Mouse (Mus musculus) urinary bladder, postnatal 36 days (tissue): ENCODE results near the gene Taf1b.
"Not testable (repeated sequence)": the region's sequence is repeated elsewhere in the genome, so short reads cannot be mapped to it uniquely, and the experiment has no call there.

Experiments
- DNase-seq, 2 experiments: peaks; one replicate each; pipeline ENCODE4 v3.0.0; 2022; ENCODE audit warnings: low spot score in 2 of 2, mixed read lengths in 1 of 2

Gene Taf1b

DNA sequence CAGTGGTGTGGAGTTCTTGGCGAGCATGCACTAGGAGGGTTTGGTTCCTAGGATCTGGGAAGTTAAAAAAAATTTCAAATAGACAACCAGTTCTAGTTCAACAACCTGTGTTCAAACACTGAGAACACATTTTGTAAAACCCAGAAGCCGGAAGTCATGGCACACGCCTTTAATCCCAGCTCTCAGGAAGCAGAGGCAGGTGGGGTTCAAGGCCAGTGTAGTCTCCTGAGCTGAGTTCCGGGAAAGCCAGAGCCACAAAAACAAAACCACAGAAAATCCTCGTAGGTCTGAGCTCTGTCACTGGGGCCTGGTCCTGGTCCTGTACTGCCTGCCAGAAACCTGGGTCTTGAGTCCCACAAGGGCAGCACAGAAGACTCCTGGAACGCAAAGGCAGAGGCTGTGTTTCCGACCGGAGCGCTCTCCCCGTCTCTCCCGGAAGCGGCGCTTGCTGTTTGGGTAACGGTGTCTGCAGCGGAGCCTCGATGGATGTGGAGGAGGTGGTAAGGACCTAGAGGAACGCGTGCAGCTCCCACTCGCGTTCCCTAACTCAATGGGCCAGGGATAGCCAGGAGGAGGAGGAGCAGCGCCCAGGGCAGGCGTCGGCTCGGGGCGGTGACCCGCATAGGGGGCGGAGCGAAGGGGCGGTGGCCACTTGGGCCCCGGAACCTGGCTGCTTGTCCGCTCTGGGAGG is at the start of gene Taf1b:
Gene Taf1b (plus strand): TSS at position 210 of the 691 bp plus-strand sequence.
- peak; percentile 76 for DNase-seq

DNA sequence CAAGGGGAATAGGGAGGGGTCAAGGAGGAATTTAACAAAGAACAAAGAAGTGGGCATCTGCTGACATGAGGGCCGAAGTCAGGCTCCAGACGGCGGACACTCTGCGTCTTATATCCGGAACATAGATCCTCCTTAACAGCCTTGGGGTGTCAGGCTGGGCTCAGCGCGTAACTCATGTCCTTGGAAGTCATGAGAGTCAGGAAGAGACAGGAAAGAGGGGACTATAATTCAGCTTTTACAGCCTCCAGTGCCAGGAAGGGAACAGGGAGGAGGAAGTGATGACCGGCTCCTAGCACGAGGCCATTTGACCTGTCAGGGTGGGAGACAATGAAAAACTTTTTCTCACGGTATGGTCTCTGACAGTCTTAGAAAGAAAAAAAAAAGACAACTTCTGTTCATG is 37.8 kb upstream of the Taf1b start:
- DNase-seq = no peak

DNA sequence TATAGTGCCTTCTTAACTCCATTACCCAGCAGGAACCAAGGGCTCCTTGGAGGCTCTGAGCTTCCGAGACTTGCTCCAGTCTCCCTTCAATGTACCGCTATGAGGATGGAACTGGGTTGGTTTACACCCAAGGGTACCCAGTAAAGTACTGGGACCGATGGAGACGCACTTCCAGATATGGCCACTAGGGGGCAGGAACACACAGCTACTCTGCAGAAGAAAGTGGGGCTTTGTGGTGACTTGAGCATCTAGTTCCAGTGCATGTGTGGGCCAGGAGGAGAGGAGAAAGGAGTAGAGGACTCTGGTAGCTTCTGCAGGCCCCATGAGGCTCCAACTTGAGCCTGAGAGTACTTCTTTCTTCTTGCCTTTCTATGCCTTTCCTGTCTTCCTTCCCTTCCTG is 36.0 kb upstream of the Taf1b start:
- DNase-seq = not testable (repeated sequence)

DNA sequence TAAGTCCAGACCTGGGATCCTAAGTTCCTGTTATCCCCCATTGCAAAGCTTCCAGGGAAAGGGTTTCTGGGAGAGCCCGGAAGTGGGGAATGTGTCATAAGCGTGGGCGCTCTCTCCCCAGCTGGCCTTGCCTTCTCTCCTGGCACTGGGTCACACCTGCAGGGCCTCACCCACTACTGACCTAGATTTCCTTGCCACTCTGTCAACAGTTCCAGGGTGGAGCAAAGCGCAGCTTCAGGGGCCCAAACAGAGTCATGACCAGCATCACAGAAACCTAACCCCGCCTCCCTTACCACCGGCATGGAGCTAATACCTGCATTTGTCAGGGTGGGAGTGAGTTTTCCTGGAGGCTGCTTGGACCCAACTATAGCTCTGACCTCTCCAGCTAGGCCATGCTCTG is 34.7 kb upstream of the Taf1b start:
- DNase-seq = peak in 1 of 2 experiments; percentile 13

DNA sequence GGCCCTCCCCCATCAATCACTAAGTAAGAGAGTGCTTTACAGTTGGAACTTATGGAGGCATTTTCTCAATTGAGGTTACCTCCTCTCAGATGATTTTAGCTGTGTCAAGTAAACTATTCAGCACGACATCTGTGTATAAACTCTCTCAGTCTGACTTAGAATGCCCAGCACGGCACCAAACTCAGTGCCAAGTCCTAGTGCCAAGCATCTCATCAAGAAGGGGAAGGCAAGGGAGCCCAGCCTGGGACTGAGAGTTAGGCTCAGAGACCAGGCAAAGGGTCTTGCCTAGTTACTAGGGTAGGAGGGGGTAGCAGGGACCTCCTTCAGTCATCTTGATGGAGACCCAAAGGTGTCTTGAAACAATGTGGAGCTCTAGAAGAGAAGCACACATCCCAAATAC is 29.2 kb upstream of the Taf1b start:
- DNase-seq = no peak

DNA sequence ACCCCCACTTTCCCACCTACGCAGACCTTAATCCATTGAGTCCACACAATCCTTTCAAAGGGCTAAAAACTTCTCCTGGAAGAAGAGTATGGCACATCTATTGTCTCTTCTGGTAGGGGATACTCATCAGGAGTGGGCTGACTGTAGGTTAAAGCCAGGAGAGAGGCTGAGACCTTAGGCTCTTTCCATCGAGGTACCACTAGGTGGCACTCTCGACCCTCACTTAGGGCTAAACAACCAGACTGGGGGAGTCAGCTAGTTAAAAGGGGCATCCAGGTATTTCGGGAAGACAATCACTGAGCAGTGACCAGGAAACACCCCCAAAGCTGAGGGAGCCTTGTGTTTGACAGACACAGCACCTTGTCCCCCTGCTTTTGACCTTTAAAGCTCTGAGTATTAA is 27.2 kb upstream of the Taf1b start:
- DNase-seq = peak; percentile 37 to 58

DNA sequence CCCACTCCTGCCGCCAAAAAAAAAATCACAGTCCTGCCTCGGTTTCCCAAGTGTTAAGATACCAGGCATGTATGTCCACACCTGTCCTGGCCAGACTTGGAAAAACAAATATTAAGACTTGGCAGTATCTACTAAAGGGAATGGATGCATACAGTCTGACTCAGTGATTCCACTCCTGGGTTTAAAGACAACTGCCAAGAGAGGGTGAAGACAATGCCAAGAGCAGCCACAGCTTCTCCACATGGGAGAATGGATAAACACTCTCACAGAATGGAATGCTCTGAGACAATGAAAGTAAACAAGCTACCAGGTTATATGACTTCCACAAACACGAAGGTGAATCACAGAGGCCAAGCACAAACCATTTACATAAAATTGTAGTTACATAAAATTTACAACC is 24.9 kb upstream of the Taf1b start:
- DNase-seq = no peak

DNA sequence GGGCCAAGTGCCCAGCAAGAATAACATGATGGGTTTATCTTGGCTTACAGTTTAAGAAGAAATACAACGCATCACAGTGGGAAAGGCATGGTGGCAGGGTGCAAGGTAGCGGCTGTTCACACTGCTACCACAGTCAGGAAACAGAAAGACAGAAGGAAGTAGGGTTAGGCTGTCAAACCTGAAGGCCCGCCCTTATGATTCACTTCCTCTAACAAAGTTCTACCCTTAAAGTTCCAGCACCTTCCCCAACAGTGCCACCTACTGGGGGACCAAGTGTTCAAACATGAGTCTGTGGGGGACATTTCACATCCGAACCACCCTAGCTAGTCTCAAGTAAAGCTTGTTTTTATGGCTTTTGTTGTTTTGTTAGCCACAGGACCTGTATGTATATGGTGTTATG is 13.2 kb upstream of the Taf1b start:
- no peak for DNase-seq

DNA sequence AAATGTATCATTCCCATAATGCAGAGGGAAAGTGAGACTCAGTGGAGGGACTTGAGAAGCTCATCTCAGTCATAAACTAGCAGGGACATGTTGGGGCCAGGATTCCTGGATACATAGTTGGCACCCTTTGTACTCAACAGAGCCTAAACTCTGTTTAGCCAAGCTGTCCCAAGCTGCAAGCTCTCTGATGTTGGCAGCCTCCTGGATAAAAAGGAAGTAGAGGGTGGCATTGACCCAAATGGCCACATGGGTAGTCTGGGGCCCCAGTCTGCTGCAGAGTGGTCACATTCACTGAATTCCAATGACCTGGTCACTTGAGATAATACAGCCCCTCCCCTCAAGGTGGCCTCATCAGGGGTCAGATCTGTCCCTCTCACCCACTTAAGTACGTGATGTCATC is 11.3 kb upstream of the Taf1b start:
- no peak for DNase-seq

DNA sequence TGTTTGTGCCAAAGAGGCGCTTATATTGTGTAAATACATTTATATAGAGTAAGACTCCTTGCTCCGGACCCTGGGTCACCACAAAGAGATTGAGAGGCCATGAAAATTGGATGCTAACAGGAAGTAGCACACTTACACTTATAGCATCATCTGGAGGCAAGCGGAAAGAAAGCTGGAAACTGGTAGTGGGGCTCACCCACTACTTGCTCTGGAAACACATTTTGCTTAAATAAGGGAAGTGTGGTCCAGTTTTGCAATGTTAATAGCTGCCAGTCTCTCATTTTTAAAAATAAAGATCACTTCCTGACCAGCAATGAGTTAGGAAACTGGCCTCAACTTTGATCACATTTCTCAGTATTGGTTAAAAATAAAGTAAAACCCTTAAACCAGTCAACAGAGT is 5.7 kb upstream of the Taf1b start:
- DNase-seq = not testable (repeated sequence)

DNA sequence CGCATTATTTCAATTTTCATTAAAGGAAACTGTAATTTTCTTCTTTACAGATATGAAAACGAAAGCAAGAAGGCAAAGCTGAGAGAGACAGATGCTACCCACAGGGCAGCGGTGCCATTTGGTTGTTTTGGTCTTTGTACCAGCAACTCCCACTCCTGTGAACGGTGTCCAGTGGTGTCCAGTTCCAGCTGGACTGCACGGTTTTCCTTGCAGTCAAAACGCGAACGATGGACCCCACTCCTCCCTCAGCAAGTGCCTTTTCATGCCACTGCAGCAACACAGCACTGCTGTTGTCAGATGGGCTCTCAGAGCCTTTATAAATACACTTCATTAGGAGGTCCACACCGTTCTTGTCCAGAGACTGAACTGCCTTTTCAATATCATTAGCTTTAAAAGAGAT is 5.1 kb upstream of the Taf1b start:
- DNase-seq = no peak

DNA sequence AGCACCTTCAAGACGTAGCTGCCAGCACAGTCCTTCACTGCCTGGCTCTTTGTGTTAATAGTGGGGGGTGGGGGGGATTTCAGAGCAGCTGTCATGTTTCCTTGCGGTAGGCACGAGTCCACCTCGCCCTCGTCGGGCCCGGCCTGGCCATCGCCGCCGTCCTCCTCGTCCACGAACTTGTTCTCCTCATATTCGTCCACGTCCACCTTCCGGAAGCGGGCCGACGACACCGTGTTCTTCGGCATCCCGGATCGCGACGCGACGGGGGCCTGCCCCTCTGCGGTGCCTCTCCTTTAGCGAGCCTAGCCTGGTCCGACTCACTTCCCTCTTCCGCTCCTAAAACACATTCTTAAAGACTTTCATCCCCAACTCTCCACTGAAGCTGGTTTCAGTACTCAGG is 4.7 kb upstream of the Taf1b start:
- DNase-seq = peak in 1 of 2 experiments; percentile 6

DNA sequence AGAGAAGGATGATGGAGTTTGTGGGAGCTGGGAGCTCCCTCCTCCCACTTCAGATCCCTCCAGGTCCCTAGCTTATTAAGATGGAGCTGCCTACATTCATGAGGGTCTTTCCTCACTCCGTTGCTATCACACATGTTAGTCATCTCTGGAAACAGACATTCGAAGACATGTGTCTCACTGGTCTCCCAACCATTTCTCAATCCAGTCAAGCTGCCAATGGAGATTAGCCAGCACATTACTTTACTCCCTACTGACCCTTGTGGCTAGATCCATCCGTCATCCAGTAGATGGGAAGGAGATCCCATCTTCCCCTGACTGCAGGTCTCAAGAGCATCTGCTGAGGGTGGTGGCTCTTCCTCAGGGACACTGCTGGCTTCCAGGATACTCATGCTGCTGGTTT is 3.4 kb upstream of the Taf1b start:
- not testable (repeated sequence) for DNase-seq

DNA sequence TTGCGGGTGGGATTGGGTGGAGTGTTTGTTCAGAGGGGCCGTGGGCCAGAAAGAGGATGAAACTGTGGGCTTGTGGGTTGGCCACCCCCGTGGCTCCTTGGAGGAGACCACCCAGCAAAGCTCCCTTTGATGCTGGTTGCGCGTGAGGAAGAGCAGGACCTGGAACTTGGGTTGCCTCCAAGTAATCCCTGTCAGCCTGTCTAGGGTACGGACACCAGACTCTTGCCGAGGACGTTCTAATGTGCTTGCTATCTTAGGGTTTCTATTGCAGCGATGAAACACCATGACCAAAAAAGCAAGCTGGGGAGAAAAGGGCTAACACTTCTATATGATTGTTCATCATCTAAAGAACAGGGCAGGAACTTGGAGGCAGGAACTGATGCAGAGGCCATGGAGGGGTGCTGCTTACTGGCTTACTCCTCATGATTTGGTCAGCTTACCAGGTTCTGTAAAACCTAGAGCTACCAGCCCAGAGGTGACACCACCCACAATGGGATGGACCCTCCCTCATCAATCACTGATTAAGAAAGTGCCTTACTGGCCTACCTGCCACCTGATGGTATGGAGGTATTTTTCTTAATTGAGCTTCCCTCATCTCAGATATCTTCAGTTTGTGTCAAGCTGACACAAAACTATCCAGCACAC is 804 bp downstream of the Taf1b start:
- DNase-seq = not testable (repeated sequence)

DNA sequence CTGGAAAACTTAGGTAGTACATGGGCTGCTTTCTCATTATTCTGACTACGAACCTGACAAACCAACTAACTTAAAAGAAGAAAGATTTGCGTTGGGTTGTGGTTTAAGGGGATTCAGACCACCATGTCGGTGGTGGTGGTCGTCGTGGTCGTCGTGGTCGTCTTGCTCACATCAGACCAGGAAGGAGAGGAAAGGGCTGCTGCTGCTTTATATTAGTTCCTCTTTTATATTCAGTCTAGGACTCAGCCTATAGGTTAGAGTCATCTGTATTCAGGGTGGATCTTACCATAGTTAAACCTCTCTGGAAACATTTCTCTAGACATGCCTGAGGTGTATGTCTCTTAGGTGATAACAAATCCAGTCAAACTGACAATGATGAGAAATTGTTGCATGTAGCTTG is 19.0 kb downstream of the Taf1b start:
- DNase-seq = no peak

DNA sequence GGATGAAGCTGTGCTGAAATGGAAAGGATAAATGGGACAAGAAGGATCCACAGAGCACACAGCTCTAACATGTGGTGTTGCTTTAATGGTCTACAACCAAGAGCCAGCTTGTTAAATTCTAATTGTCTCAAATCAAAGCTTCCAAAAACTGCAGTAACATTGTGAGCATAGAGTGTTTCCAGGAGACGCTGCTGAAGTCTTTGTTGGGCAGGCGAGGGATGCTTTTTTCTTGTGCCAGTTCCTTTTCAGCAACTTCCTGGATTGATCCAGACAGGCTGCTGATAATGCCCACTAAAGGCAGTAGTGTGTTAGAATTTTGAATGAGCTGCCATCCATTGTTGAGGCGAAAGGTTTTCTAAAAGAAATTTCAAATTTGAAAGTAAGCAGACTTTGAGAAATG is 22.9 kb downstream of the Taf1b start:
- no peak for DNase-seq

DNA sequence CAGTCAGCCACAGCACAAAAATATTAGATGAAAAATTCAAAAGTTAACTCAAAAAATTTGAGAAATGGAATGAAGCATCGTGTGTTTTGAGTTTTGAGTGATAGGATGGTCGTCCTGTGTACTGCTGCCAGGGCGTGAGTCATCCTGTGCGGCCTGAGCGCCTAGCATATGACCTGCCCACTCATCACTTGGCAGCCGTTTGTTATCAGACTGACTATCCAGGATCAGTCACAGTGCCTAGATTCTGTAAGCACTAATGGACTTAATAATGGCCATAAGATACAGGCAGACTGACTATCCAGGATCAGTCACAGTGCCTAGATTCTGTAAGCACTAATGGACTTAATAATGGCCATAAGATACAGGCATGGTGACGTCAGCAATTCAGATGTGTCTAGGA is 26.9 kb downstream of the Taf1b start:
- DNase-seq = not testable (repeated sequence)

DNA sequence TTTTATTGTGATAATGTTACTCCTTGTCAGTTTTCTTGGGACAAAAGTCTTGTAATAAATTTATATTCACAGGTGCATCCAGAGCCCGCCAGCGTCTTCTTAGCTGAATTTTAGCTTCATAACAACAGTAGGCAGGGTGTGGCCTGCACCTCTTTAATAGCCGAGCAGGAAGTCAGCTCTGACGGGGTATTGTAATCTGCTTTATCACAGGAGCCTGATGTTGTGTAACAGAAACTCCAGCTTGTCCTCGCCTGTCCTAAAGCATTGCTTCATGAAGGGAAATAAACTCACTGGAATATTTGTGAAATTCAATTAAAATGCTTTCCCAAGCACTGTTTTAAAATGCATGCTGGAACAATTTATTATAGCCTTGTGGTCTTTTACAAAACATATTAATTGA is 38.2 kb downstream of the Taf1b start:
- peak; percentile 17 to 36 for DNase-seq

DNA sequence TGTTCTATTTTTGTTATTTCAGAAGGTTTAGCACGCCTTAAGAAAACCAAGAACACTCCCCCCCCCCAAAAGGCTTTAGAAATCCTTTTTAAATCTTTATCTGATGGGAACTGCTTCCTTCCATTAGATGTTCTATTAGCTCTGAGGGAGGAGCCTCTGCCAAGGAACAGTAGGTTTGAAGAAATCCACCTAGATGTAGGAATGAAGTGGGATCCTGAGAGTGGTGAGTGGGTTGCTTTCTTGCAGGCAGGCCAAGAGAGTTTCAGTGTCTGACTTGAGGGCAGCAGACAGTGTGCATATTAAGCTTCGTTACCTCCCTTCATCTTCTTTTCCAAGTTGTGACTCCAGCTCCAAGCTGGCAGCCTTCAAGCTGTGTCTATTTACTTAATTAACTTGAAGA is 39.0 kb downstream of the Taf1b start:
- DNase-seq = no peak

DNA sequence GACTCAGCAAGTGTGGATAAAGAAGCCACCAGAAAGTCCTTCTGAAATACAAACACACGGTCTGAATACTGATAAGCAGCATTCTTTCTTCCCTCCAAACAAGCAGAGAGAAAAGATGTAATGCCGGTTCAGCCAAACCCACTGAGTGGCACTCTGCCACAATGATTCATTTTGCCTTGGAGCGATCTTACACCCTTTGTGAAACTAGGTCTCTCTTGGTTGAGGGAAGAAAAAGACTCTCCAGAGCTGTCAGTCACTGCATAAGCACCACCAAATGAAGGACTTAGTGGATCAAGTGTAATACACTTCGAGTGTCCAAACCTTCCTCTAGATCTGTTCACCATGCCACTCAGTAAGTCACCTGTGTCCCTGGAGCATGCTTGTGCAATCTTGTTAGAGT is 39.8 kb downstream of the Taf1b start:
- peak; percentile 69 to 70 for DNase-seq

DNA sequence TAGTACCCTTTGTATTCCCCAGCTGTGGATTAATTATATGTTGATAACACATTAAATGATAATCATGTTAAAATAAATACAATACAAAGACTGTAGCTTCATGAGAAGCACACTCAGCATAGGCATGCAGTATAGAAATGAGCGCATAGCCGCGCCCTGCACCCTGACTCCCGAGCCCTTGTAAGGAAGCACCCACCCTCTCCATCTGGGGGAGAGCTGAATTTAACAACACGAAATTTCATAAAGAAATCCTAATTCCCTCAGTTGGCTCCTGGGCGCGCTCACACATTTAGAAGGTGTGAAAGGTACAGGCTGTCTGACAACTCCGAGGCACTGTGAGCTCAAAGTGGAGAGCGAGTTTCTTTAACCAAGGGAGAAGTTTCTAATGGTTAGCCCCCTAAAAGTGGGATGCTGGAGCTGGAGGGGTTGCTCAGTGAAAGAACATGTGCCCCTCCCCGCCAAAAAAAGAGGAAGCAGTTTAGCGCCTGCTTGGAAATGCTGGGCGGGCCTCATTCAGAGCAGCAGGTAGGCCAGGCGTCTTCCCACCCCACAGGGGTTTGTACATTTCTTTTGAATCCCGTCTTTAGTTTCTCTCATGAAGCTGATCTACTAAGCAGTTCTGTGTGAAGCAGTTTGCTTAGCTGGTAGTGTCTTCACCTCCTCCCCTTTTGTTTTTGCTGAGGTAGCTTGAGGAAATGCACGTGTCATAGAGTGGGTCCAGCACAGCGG is 43.4 kb downstream of the Taf1b start:
- no peak for DNase-seq

DNA sequence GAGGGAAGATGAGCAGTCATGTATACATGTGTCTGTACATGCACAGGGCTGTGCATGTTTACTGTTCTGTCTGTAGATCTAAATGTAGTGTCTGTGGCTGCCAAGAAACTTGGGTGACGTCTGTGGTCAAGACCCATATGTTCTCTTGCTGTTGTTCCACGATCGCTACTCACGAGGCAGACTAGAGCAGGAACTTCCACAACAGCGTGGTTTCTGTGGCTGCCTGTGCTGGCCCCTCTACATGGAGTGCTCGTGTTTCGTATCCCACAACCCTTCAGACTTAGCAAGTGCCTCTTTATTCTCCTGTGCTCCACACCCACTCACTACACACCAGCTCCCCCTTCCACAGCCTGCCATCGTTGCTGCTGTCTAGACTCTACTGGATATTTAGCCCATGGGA is 49.5 kb downstream of the Taf1b start:
- no peak for DNase-seq

DNA sequence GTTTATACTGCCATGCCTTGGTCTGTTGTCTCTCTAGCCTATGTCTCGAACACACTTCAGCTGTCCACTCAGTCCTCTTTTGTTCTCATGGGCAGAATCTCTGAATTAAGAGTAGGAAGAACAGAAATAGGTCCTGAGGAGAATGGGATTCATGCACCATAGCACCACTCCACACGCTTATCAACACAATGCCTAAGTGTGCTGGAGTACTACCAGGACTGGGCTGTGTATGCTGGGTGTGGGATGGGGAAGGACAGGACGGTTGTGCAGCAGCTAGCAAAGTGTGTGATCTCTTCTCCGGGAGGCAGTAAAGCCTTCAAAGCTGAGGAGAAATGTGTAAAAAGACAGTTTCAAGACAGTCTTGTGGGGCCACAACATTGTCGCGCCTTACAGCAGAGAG is 50.7 kb downstream of the Taf1b start:
- DNase-seq = no peak
